8 mouse cellular contexts compared by ENCODE assay signal in genomic region chr19:29251191-29251957, GRCm38 (mm10). TPM values are rescaled to one million over a fixed set of nuclear protein-coding genes. Genes with fewer than 3 reads are reported as not detected.
DNase-seq lines count a peak whose midpoint lies in the region; ATAC-seq and TF ChIP-seq lines count a peak whose summit lies in the region.

Gene Jak2 (plus strand): TSS chr19:29251828.

- peak in 1 of 3 experiments; percentile 44; a peak in 2 of 6 replicates for TF ChIP-seq CTCF in MEL (IDR thresholded peaks at IDR 0.05 in 2 of 3, conservative IDR thresholded peaks at IDR 0.05 in 1 of 3; ENCODE audit: control insufficient read depth in 1 of 3, insufficient read depth in 1 of 3, low read depth in 2 of 3, low read length in 3 of 3, poor library complexity in 1 of 3, severe bottlenecking in 1 of 3)
- no peak for TF ChIP-seq CTCF in olfactory bulb, adult 2 months (IDR thresholded peaks at IDR 0.05; ENCODE audit: insufficient read depth, low read depth, low read length)

- H3K27me3 ChIP-seq in MEL (ENCODE audit: control insufficient read depth in 1 of 2, insufficient read depth in 2 of 2, low read length in 2 of 2): no peaks in the 10 kb centered on the region; a peak in 1 of 4 replicates
- no peaks in the 10 kb centered on the region for H3K27me3 ChIP-seq in forebrain, embryonic 16.5 days (replicated peaks; ENCODE audit: control insufficient read depth, insufficient read depth, low read length)
- H3K27me3 ChIP-seq in lung, embryonic 15.5 days: no peaks in the 10 kb centered on the region

- intact Hi-C loops in heart, postnatal 25 days (cut with DNase I): loop anchor here (5.0 kb wide), 6 partner anchors 111 to 474 kb away; partner anchors contain the start of genes Ak3, Cdc37l1 and Rcl1

- peak in 1 of 2 experiments; percentile 95; a peak in 2 of 4 replicates for TF ChIP-seq POLR2A in MEL (IDR thresholded peaks at IDR 0.05; ENCODE audit: control insufficient read depth in 1 of 2, insufficient read depth in 1 of 2, low read depth in 1 of 2, low read length in 2 of 2, poor library complexity in 1 of 2)
- TF ChIP-seq POLR2A in olfactory bulb, adult 2 months (IDR thresholded peaks at IDR 0.05; ENCODE audit: insufficient read depth, low read depth, low read length): no peak; the same call in none of the 2 replicates

- H3K36me3 ChIP-seq in MEL (ENCODE audit: control insufficient read depth in 1 of 2, insufficient read depth in 2 of 2, low read length in 2 of 2): peaks cover 0 to 29% of the 10 kb centered on the region in 2 experiments; a peak in 3 of 4 replicates
- no peaks in the 10 kb centered on the region; the same call in 1 of the 2 replicates for H3K36me3 ChIP-seq in forebrain, embryonic 16.5 days (ENCODE audit: control insufficient read depth, insufficient read depth)
- no peaks in the 10 kb centered on the region for H3K36me3 ChIP-seq in lung, embryonic 15.5 days

- peak within 1 kb of the TSS; percentile 77 for H3K4me2 ChIP-seq in forebrain, embryonic 16.5 days (ENCODE audit: low read length)
- H3K4me2 ChIP-seq in lung, embryonic 15.5 days: peak within 1 kb of the TSS; percentile 88

- H3K4me1 ChIP-seq in MEL (ENCODE audit: control insufficient read depth in 1 of 2, insufficient read depth in 2 of 2, low read length in 2 of 2): peaks cover 18 to 22% of the 10 kb centered on the region in 2 experiments
- H3K4me1 ChIP-seq in forebrain, embryonic 16.5 days (replicated peaks; ENCODE audit: control insufficient read depth, insufficient read depth, low read length): peaks cover 38% of the 10 kb centered on the region
- peaks cover 24% of the 10 kb centered on the region for H3K4me1 ChIP-seq in lung, embryonic 15.5 days
- H3K4me1 ChIP-seq in olfactory bulb, adult 2 months (ENCODE audit: control insufficient read depth, insufficient read depth, low read length): peaks cover 3% of the 10 kb centered on the region; the same call in 1 of the 2 replicates

- under 1% methylated on average over 108 of the region's 114 CpGs for WGBS in forebrain, embryonic 16.5 days
- WGBS in lung, embryonic 15.5 days: 0% methylated on average over 92 of the region's 114 CpGs
- 6% methylated on average over 112 of the region's 114 CpGs for WGBS in olfactory bulb, adult 2 months

- peak within 1 kb of the TSS; percentile 83 for H3K9ac ChIP-seq in MEL (ENCODE audit: control insufficient read depth, low read depth, low read length, poor library complexity, severe bottlenecking)
- H3K9ac ChIP-seq in forebrain, embryonic 16.5 days (replicated peaks; ENCODE audit: low read depth, low read length): peak within 1 kb of the TSS; percentile 98
- H3K9ac ChIP-seq in lung, embryonic 15.5 days: peak within 1 kb of the TSS; percentile 92

- no peak for TF ChIP-seq EP300 in MEL (IDR thresholded peaks at IDR 0.05; ENCODE audit: low read depth in 1 of 2, low read length in 2 of 2)

- DNase-seq in MEL (ENCODE audit: low read depth, low spot score): peak; percentile 98
- peak; percentile 89 to 94 for DNase-seq in cerebellum, adult 18-20 months
- DNase-seq in heart, postnatal 25 days (ENCODE audit: low spot score): peak; percentile 90
- peak; percentile 74 to 87 for DNase-seq in layer of hippocampus, adult 8-10 months (ENCODE audit: low spot score in 2 of 2)
- DNase-seq in thymus, adult 18-20 months: peak; percentile 84 to 85

- peak within 1 kb of the TSS; percentile 73 for H3K27ac ChIP-seq in MEL (ENCODE audit: control insufficient read depth, low read depth, low read length)
- peak within 1 kb of the TSS; percentile 95 for H3K27ac ChIP-seq in forebrain, embryonic 16.5 days (ENCODE audit: low read length)
- peak within 1 kb of the TSS; percentile 98 for H3K27ac ChIP-seq in lung, embryonic 15.5 days
- H3K27ac ChIP-seq in olfactory bulb, adult 2 months (ENCODE audit: insufficient read depth, low read depth, low read length): peak within 1 kb of the TSS; percentile 98

- ATAC-seq in forebrain, embryonic 16.5 days: peak; percentile 94
- ATAC-seq in lung, embryonic 15.5 days (ENCODE audit: borderline replicate concordance, extremely low read depth, low FRiP score, low TSS enrichment): peak; percentile 97

- TF ChIP-seq RAD21 in MEL (IDR thresholded peaks at IDR 0.05; ENCODE audit: low read depth, low read length): no peak

- H3K9me3 ChIP-seq in MEL (replicated peaks; ENCODE audit: insufficient read depth, low read length): no peaks in the 10 kb centered on the region
- 0 out of 2 replicates have a peak, but pooled peaks cover 2% of the 10 kb centered on the region for H3K9me3 ChIP-seq in forebrain, embryonic 16.5 days (ENCODE audit: control insufficient read depth, low read length)
- H3K9me3 ChIP-seq in lung, embryonic 15.5 days: no peaks in the 10 kb centered on the region

- H3K4me3 ChIP-seq in MEL (ENCODE audit: control insufficient read depth in 1 of 2, insufficient read depth in 1 of 2, low read depth in 2 of 2, low read length in 2 of 2): peak within 1 kb of the TSS; percentile 81 to 84
- H3K4me3 ChIP-seq in forebrain, embryonic 16.5 days (replicated peaks; ENCODE audit: low read length): peak within 1 kb of the TSS; percentile 85
- H3K4me3 ChIP-seq in lung, embryonic 15.5 days: peak within 1 kb of the TSS; percentile 84
- peak within 1 kb of the TSS; percentile 74 for H3K4me3 ChIP-seq in olfactory bulb, adult 2 months (ENCODE audit: insufficient read depth, low read depth, low read length)

- peaks cover 24% of the 10 kb centered on the region for H3K79me2 ChIP-seq in MEL (ENCODE audit: control insufficient read depth, insufficient read depth, low read length, poor library complexity)

TF ChIP-seq in MEL, 35 proteins besides CTCF, POLR2A, EP300 and RAD21:
- TF ChIP-seq TAL1 (IDR thresholded peaks at IDR 0.05; ENCODE audit: low read length): peak; percentile 28; the same call in 1 of the 2 replicates
- TF ChIP-seq JUND (IDR thresholded peaks at IDR 0.05; ENCODE audit: low read depth, low read length): no peak

RNA-seq across cellular contexts. Expression of gene Jak2, which starts in this region (rescaled TPM):
- 26.4 and 32.8 TPM in 2 replicates for total RNA-seq in MEL (2012; rRNA removed)
- polyA plus RNA-seq in MEL (2012; ENCODE audit: insufficient read depth in 1 of 2, insufficient read length in 2 of 2, low read depth in 1 of 2, low replicate concordance in 2 of 2, missing spikeins in 1 of 2): 10 to 100 TPM; 30.2 to 78.6 TPM
- polyA plus RNA-seq in forebrain, embryonic 16.5 days (2015; fragmentation: Nextera tagmentation; extraction: Ambion mirVana): 18.2 and 19.9 TPM in 2 replicates
- 10 to 100 TPM; 16.6 to 17.7 TPM for total RNA-seq in heart, postnatal 25 days (2021)
- total RNA-seq in layer of hippocampus, adult 8-10 months (2022): 10 to 100 TPM; 30.1 to 33.5 (median 31.4) TPM
- 7.7 and 8.3 TPM in 2 replicates for polyA plus RNA-seq in lung, embryonic 15.5 days (2015; fragmentation: Nextera tagmentation; extraction: Ambion mirVana)
- polyA plus RNA-seq in olfactory bulb, adult 2 months (2012; ENCODE audit: insufficient read depth, insufficient read length, low replicate concordance, missing spikeins): not detected in 2 replicates

Comparison
In these comparisons a context has a peak if more than half of its experiments do, and no peak if none do; other contexts are left out.
1. Peak in every context shown above with its lines: DNase-seq, ATAC-seq, H3K4me3 ChIP-seq and H3K27ac ChIP-seq.